Mouse (Mus musculus) ES-E14 (cell line): ENCODE measurements at regions not wholly inside any gene's neighbourhood (a gene's known extent, or its start where the extent isn't known, plus 50 kb on each side); places are given as distances from the start of the nearest gene placed in this dataset.

Source experiments
- DNase-seq: peaks from one replicate; pipeline ENCODE4 v3.0.0-alpha.2; 2013; ENCODE audit warnings: low read depth, low spot score
- H3K27ac ChIP-seq: 2 replicates; pipeline ENCODE4 v1.5.1; 2012; ENCODE audit warnings: low read depth, mild to moderate bottlenecking, low read length, moderate library complexity, mixed read lengths; ENCODE audit not compliant: poor library complexity, insufficient read depth, severe bottlenecking
- H3K36me3 ChIP-seq: 2 replicates; pipeline ENCODE4 v1.6.1; 2012; ENCODE audit warnings: mild to moderate bottlenecking, low read length, moderate library complexity, mixed read lengths; ENCODE audit not compliant: control insufficient read depth, poor library complexity, insufficient read depth, severe bottlenecking
- H3K4me1 ChIP-seq, 2 experiments: fragments of 150-350 bp in 1 of 2; sonication (generic) in 1 of 2; 2 replicates each; pipeline ENCODE4 v1.6.1; 2012; ENCODE audit warnings: low read length in 2 of 2, mild to moderate bottlenecking in 1 of 2, mixed read lengths in 1 of 2; ENCODE audit not compliant: control insufficient read depth in 2 of 2, insufficient read depth in 2 of 2, poor library complexity in 1 of 2
- H3K4me3 ChIP-seq, 2 experiments: fragments of 150-350 bp in 1 of 2; sonication (generic) in 1 of 2; 2 replicates each; pipeline ENCODE4 v1.5.1; 2012; ENCODE audit warnings: low read length in 2 of 2, low read depth in 1 of 2, mild to moderate bottlenecking in 1 of 2, mixed read lengths in 1 of 2; ENCODE audit not compliant: insufficient read depth in 1 of 2, poor library complexity in 1 of 2, severe bottlenecking in 1 of 2
- H3K9ac ChIP-seq: 2 replicates; pipeline ENCODE4 v1.6.1; 2012; ENCODE audit warnings: low read depth, mild to moderate bottlenecking, low read length, mixed read lengths; ENCODE audit not compliant: poor library complexity, insufficient read depth, severe bottlenecking
- H3K9me3 ChIP-seq: fragments of 150-350 bp; sonication (generic); 2 replicates; pipeline ENCODE4 v1.6.1; 2012; ENCODE audit warnings: low read depth, mild to moderate bottlenecking, low read length; ENCODE audit not compliant: control insufficient read depth, insufficient read depth
- CHD2 ChIP-seq: IDR thresholded peaks from 2 replicates; pipeline ENCODE4 v1.6.1; 2014; ENCODE audit warnings: mild to moderate bottlenecking, low read depth, low read length, inconsistent platforms
- HCFC1 ChIP-seq: IDR thresholded peaks from 2 replicates; pipeline ENCODE4 v1.6.1; 2012; ENCODE audit warnings: low read length, inconsistent platforms, borderline replicate concordance; ENCODE audit not compliant: insufficient read depth
- MAFK ChIP-seq: IDR thresholded peaks from 2 replicates; pipeline ENCODE4 v1.6.1; 2014; ENCODE audit warnings: mild to moderate bottlenecking, low read depth, low read length, inconsistent platforms; ENCODE audit not compliant: insufficient read depth
- ZC3H11A ChIP-seq: IDR thresholded peaks from 2 replicates; pipeline ENCODE4 v1.6.1; 2012; ENCODE audit warnings: low read depth, mild to moderate bottlenecking, inconsistent platforms, low read length, borderline replicate concordance
- ZNF384 ChIP-seq: IDR thresholded peaks from 2 replicates; pipeline ENCODE4 v1.6.1; 2012; ENCODE audit warnings: low read depth, low read length, inconsistent platforms
- in situ Hi-C, 2 experiments: fragments of 600-800 bp; cut with MboI; formaldehyde crosslinking; loops; one replicate each; pipeline ENCODE4 v1.15.1; 2025; ENCODE audit warnings: low sequenced_read_pairs in 2 of 2, inconsistent platforms in 1 of 2; ENCODE audit not compliant: unreplicated experiment in 2 of 2

GRCm38 (mm10) chr16:77852066-77852781 is 250.3 kb upstream of the Gm11146 start:
- H3K4me1 ChIP-seq, result no peaks in the 10 kb centered on the region
- DNase-seq, result no peak
- no peak overlapping the region for H3K4me3 ChIP-seq
- no peak overlapping the region for H3K27ac ChIP-seq
- TF ChIP-seq ZC3H11A (no peak), MAFK (no peak), ZNF384 (no peak), CHD2 (no peak), HCFC1 (no peak)
- H3K9ac ChIP-seq, result no peak overlapping the region
- H3K9me3 ChIP-seq, result no peaks in the 10 kb centered on the region
- H3K36me3 ChIP-seq, result no peaks in the 10 kb centered on the region
- in situ Hi-C loops, result no loop called here

- Histone ChIP-seq H3K4me1 (no peaks in the 10 kb centered on the region), H3K27ac (no peak overlapping the region), H3K4me3 (no peak overlapping the region), H3K36me3 (no peaks in the 10 kb centered on the region), H3K9me3 (no peaks in the 10 kb centered on the region), H3K9ac (no peak overlapping the region)
- DNase-seq, result no peak
- in situ Hi-C loops, result no loop called here
- no peak for TF ChIP-seq HCFC1
- no peak for TF ChIP-seq MAFK
- TF ChIP-seq ZC3H11A, result no peak
- TF ChIP-seq CHD2, result no peak
- no peak for TF ChIP-seq ZNF384
Measured at GRCm38 (mm10) chr16:77851206-77852065, 249.5 kb upstream of the Gm11146 start.

GRCm38 (mm10) chr16:77835767-77836166 is 233.9 kb upstream of the Gm11146 start:
- Histone ChIP-seq H3K9ac (no peak overlapping the region), H3K4me1 (no peaks in the 10 kb centered on the region), H3K36me3 (no peaks in the 10 kb centered on the region), H3K27ac (no peak overlapping the region), H3K4me3 (no peak overlapping the region), H3K9me3 (no peaks in the 10 kb centered on the region)
- in situ Hi-C loops, result no loop called here
- TF ChIP-seq HCFC1 (no peak), MAFK (no peak), ZNF384 (no peak), CHD2 (no peak), ZC3H11A (no peak)
- DNase-seq, result no peak

- DNase-seq, result no peak
- in situ Hi-C loops, result no loop called here
- no peaks in the 10 kb centered on the region for H3K36me3 ChIP-seq
Measured at GRCm38 (mm10) chr16:77827322-77828117, 225.6 kb upstream of the Gm11146 start.

More at GRCm38 (mm10) chr16:77827322-77828117, 225.6 kb upstream of the Gm11146 start:
- no peaks in the 10 kb centered on the region for H3K9me3 ChIP-seq
- H3K27ac ChIP-seq, result no peak overlapping the region
- no peak overlapping the region for H3K4me3 ChIP-seq
- no peak for TF ChIP-seq CHD2
- peak; percentile 87 for TF ChIP-seq ZNF384
- no peaks in the 10 kb centered on the region for H3K4me1 ChIP-seq
- H3K9ac ChIP-seq, result no peak overlapping the region
